Mouse (Mus musculus) forebrain, embryonic 16.5 days (tissue): Measurements from ENCODE around the gene Mob2. TPM values are rescaled to one million over a fixed set of nuclear protein-coding genes. Genes with fewer than 3 reads are reported as not detected.

ENCODE experiments used
- ATAC-seq: fragments of 200-750 bp; cut with Nextera tagmentation; 2 replicates; pipeline ENCODE4 v1.8.0; 2017; ENCODE audit warnings: mild to moderate bottlenecking, moderate library complexity
- H3K27ac ChIP-seq: fragments of 300-500 bp; sonication (generic); 2 replicates; pipeline ENCODE4 v1.5.1; 2014; ENCODE audit warnings: low read length, control low read depth
- H3K27me3 ChIP-seq: fragments of 300-500 bp; sonication (generic); replicated peaks from 2 replicates; pipeline ENCODE4 v1.6.1; 2014; ENCODE audit warnings: low read length; ENCODE audit not compliant: control insufficient read depth, insufficient read depth
- H3K36me3 ChIP-seq: fragments of 300-500 bp; sonication (generic); 2 replicates; pipeline ENCODE4 v1.6.1; 2014; ENCODE audit not compliant: control insufficient read depth, insufficient read depth
- H3K4me1 ChIP-seq: fragments of 300-500 bp; sonication (generic); replicated peaks from 2 replicates; pipeline ENCODE4 v1.6.1; 2014; ENCODE audit warnings: low read length; ENCODE audit not compliant: control insufficient read depth, insufficient read depth
- H3K4me2 ChIP-seq: fragments of 300-500 bp; sonication (generic); 2 replicates; pipeline ENCODE4 v1.6.1; 2014; ENCODE audit warnings: mild to moderate bottlenecking, low read length, control low read depth
- H3K4me3 ChIP-seq: fragments of 300-500 bp; sonication (generic); replicated peaks from 2 replicates; pipeline ENCODE4 v1.5.1; 2014; ENCODE audit warnings: mild to moderate bottlenecking, low read length, control low read depth
- H3K9ac ChIP-seq: fragments of 300-500 bp; sonication (generic); replicated peaks from 2 replicates; pipeline ENCODE4 v1.6.1; 2014; ENCODE audit warnings: low read depth, low read length, control low read depth
- H3K9me3 ChIP-seq: fragments of 300-500 bp; sonication (generic); 2 replicates; pipeline ENCODE4 v1.6.1; 2016; ENCODE audit warnings: low read length; ENCODE audit not compliant: control insufficient read depth
- WGBS: fragments of 180-500 bp; shearing (Covaris S2); extraction: QIAGEN DNeasy Blood & Tissue Kit; methylation state at CpG from one replicate; pipeline ENCODE4 v1.1.7; 2014; 5-methylcytosine and 5-hydroxymethylcytosine counted together
- microRNA-seq: library from miRNA; unstranded; fragments of <30 nt; microRNA quantifications from one replicate; pipeline ENCODE4, GENCODE M21; 2017
- polyA plus RNA-seq: library from polyadenylated mRNA; unstranded; fragments of >200 nt; fragmentation: Nextera tagmentation; extraction: Ambion mirVana; gene quantifications from 2 replicates; pipeline ENCODE4 v1.2.1, GENCODE M21; 2015

Gene Mob2
- polyA plus RNA-seq, 1 experiment from 2014 or later, result 53.2 TPM

DNA sequence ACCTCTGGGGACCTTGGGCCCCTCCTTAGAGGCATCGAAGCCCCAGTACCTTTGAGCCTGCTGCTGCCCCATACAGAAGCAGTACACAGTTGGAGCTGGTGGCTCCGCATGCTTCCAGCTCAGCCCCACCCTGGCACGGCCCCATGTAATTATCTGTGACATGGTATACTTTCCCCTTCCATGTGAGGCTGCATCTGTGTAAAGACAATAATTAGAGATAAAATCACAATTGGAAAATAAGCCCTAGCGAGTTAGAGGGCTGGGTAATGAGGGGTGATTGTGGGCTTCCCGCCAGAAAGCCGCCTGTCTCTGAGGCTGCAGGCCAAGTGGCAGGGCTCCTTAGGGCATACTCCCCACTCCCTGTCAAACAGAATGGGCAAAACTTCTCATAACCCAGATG is 82.9 kb downstream of the Mob2 start:
- H3K27ac ChIP-seq, result no peak overlapping the region
- no peak overlapping the region for H3K4me2 ChIP-seq
- no peaks in the 10 kb centered on the region for H3K36me3 ChIP-seq
- H3K9me3 ChIP-seq, result no peaks in the 10 kb centered on the region
- H3K4me1 ChIP-seq, result peaks cover 13% of the 10 kb centered on the region
- WGBS, result 26% methylated on average over 6 of the region's 6 CpGs
- ATAC-seq, result peak; percentile 82
- H3K4me3 ChIP-seq, result no peak overlapping the region
- no peak overlapping the region for H3K9ac ChIP-seq
- H3K27me3 ChIP-seq, result no peaks in the 10 kb centered on the region

DNA sequence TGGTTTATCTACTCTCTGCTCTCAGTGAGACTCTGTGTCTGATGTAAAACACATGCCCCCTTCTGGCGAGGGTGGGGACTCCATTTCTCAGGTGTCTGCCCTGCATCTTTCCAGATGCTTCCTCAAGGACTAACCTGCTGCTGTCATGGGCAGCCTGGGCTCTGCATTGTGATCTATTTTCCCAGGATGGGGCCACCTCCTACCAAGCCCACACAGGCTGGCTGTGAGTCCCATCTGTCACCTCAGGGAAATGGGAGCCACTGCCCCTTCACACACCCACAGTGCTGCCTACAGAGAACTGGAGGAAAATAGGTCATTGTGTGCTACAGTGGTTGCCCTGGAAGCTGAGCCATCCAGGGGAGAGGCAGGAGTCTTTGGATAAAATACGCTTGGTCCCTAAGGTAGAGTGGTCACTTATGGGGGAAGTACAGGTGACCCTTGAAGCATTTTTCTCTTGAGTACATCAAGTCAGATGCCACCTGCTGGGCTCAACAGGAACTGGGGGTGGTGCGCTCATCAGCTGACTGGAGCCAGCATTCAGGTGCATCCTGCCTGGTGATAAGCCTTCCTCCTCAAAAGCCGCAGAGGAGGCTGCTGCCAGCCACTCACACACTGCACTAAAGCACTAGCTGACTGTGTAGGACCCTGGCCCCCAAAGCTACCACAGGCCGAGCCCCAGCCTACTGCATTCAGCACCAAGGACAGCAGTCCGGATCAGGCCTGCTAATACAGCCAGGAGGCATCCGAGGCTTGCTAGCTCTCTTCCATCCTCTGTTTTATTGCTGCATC is 87.8 kb downstream of the Mob2 start:
- Histone ChIP-seq H3K27me3 (no peaks in the 10 kb centered on the region), H3K9ac (no peak overlapping the region), H3K27ac (no peak overlapping the region), H3K4me3 (no peak overlapping the region), H3K4me1 (peaks cover 17% of the 10 kb centered on the region), H3K9me3 (no peaks in the 10 kb centered on the region), H3K4me2 (no peak overlapping the region), H3K36me3 (no peaks in the 10 kb centered on the region)
- WGBS, result 49% methylated on average over 7 of the region's 7 CpGs
- ATAC-seq, result no peak

DNA sequence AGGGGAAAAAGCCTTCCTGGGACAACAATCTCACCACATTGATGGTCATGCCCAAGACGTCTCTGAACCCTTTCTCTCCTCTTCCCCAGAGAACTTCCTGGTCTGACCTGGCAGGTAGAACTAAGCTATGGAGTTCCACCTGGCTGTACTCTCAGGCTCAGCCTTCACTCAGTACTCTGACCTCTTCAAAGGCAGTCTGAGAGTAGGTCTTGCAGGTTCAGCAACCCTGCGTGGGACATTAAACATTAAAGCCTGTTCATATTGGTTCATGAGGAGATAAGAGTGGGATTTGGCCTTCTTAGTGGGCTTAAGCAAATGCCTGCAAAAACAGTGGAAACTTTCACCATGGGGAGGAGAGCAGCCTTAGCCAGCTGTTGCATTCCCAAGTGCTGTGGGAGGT is 94.6 kb downstream of the Mob2 start:
- H3K36me3 ChIP-seq, result no peaks in the 10 kb centered on the region
- ATAC-seq, result no peak
- 95% methylated on average over 2 of the region's 2 CpGs for WGBS
- H3K9ac ChIP-seq, result no peak overlapping the region
- no peaks in the 10 kb centered on the region for H3K27me3 ChIP-seq
- no peak overlapping the region for H3K27ac ChIP-seq
- H3K4me1 ChIP-seq, result peaks cover 28% of the 10 kb centered on the region
- no peaks in the 10 kb centered on the region for H3K9me3 ChIP-seq
- H3K4me2 ChIP-seq, result no peak overlapping the region
- H3K4me3 ChIP-seq, result no peak overlapping the region

DNA sequence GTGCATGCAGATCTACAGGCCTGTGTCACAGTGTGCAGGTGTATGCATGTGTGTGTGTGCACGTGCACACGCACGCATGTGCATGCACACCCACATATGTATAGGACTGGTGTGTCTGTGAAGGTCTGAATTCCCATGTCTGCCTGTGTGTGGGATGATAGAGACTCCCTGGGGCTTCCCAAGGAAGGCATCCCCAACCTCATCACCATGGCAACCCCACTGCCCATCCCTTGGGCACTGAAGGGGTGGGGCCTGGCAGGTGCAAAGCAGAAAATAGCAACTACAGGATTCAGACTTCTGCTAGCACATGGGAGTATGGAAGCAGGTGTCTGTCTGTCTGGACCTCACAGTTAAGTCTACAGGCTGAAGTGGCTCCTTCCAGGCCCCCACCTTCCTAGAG is 98.3 kb downstream of the Mob2 start:
- no peaks in the 10 kb centered on the region for H3K36me3 ChIP-seq
- H3K9ac ChIP-seq, result no peak overlapping the region
- H3K9me3 ChIP-seq, result no peaks in the 10 kb centered on the region
- H3K4me3 ChIP-seq, result no peak overlapping the region
- no peak overlapping the region for H3K4me2 ChIP-seq
- H3K27me3 ChIP-seq, result no peaks in the 10 kb centered on the region
- 98% methylated on average over 3 of the region's 3 CpGs for WGBS
- H3K4me1 ChIP-seq, result peaks cover 28% of the 10 kb centered on the region
- no peak overlapping the region for H3K27ac ChIP-seq
- ATAC-seq, result 0 out of 2 replicates have a peak, but pooled peaks have one; percentile 6

DNA sequence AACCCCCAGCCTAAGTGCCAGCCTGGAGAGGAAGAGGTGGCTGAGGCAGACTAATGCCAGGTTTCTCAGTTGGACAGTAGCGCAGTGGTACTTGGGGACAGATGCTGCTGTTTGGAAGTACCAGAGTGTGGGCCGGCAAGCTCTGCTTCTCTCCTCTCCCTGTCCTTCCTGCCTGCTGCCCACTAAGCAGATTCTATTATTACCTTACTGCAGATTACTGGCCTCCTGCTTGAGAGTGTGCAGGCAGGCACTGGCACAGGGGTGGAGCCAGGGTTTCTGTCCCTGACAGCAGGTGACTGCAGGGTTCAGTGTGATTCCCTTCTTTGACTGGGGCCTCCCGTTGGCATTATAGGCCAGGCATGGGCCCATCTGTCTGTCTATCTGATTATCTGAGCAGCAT is 99.4 kb downstream of the Mob2 start:
- Histone ChIP-seq H3K4me2 (no peak overlapping the region), H3K4me1 (peaks cover 39% of the 10 kb centered on the region)
- WGBS, result 69% methylated on average over 3 of the region's 3 CpGs

DNA sequence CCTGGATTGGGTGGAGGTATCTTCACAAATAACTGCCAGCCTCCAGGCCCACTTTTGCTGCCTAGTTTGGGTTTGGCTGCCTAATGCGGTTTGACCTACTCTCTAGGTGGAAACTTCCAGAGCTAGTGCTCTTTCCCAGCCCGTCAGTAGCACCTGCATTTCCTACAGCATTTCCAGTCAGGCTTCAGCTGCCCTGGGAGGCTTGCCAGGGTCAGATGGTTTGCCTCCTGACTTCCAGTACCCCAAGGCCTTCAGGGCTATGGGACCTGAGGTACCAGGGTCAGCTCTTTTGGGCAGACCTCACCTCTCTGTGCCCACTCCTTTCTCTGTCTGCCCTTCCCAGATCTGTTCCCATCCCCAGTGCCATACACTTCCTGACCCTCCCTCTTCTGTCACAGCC is 99.9 kb downstream of the Mob2 start:
- no peak overlapping the region for H3K4me3 ChIP-seq
- no peak overlapping the region for H3K9ac ChIP-seq
- H3K9me3 ChIP-seq, result no peaks in the 10 kb centered on the region
- no peaks in the 10 kb centered on the region for H3K36me3 ChIP-seq
- peaks cover 44% of the 10 kb centered on the region for H3K4me1 ChIP-seq
- H3K27ac ChIP-seq, result no peak overlapping the region
- no peak for ATAC-seq
- 82% methylated on average over 2 of the region's 2 CpGs for WGBS
- no peak overlapping the region for H3K4me2 ChIP-seq
- H3K27me3 ChIP-seq, result no peaks in the 10 kb centered on the region

More for the DNA sequence above, 99.4 kb downstream of the Mob2 start:
- Histone ChIP-seq H3K27me3 (no peaks in the 10 kb centered on the region), H3K4me3 (no peak overlapping the region), H3K9ac (no peak overlapping the region), H3K36me3 (no peaks in the 10 kb centered on the region), H3K9me3 (no peaks in the 10 kb centered on the region), H3K27ac (no peak overlapping the region)
- no peak for ATAC-seq

DNA sequence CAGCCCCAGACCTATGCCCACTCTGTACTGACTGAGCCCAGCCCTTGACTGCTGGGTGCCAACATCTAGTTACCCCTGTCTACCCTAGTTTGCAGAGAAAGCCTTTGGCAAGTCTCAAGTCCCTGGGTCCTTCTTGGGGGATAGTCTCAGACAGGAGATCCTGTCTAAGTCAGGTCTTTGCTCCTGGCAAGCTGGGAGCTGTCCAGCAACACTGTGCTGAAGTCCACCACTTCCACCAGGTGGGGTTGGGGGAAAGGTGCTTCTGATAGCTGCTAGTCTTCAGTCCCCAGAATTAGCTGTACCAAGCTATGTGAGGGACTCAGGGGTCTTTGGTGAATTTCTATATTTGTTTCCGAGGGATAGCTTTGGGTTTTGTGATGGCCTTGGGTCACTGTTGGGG is 101.7 kb downstream of the Mob2 start:
- Histone ChIP-seq H3K4me1 (peaks cover 61% of the 10 kb centered on the region), H3K9me3 (no peaks in the 10 kb centered on the region), H3K4me3 (no peak overlapping the region), H3K27ac (no peak overlapping the region), H3K9ac (no peak overlapping the region), H3K27me3 (no peaks in the 10 kb centered on the region), H3K4me2 (no peak overlapping the region), H3K36me3 (no peaks in the 10 kb centered on the region)
- 76% methylated on average over 1 of the region's 1 CpGs for WGBS
- no peak for ATAC-seq

Small RNA genes lying within 50 kb of the gene (microRNA-seq; reads per million reads assigned to microRNA genes)
- 1.0 reads per million for gene Mir3104

Other genes starting within 250 kb of the Mob2 start
- 0.02 and 0.08 TPM in 2 replicates for gene Muc5b, start 222.0 kb downstream of the Mob2 start, polyA plus RNA-seq
- 96.0 and 101 TPM in 2 replicates for gene Tollip, start 142.6 kb downstream of the Mob2 start, polyA plus RNA-seq
- 22.7 and 26.5 TPM in 2 replicates for gene Brsk2, start 111.3 kb downstream of the Mob2 start, polyA plus RNA-seq
- gene Dusp8, start 34.8 kb upstream of the Mob2 start, polyA plus RNA-seq, result 84.9 and 98.7 TPM in 2 replicates
- gene Gm45618, start 59.7 kb upstream of the Mob2 start, polyA plus RNA-seq, result 0.34 TPM in 1 of 2 replicates, not detected in the other
- not detected in 2 replicates for gene Gm39115, start 75.0 kb upstream of the Mob2 start, polyA plus RNA-seq
- not detected in 2 replicates for gene Gm45337, start 83.5 kb upstream of the Mob2 start, polyA plus RNA-seq
- gene Gm29735, start 96.0 kb upstream of the Mob2 start, polyA plus RNA-seq, result not detected in 2 replicates
- not detected in 2 replicates for gene Gm4553, start 104.7 kb upstream of the Mob2 start, polyA plus RNA-seq
- not detected in 2 replicates for gene Krtap5-2, start 114.9 kb upstream of the Mob2 start, polyA plus RNA-seq
- gene Gm10153, start 129.3 kb upstream of the Mob2 start, polyA plus RNA-seq, result not detected in 2 replicates
- not detected in 2 replicates for gene Krtap5-3, start 140.3 kb upstream of the Mob2 start, polyA plus RNA-seq
- gene Gm7579, start 150.8 kb upstream of the Mob2 start, polyA plus RNA-seq, result not detected in 2 replicates
- not detected in 2 replicates for gene Krtap5-5, start 168.9 kb upstream of the Mob2 start, polyA plus RNA-seq
- gene Gm40460, start 180.0 kb upstream of the Mob2 start, polyA plus RNA-seq, result not detected in 2 replicates
- not detected in 2 replicates for gene Gm2431, start 197.3 kb upstream of the Mob2 start, polyA plus RNA-seq
- not detected in 2 replicates for gene Gm4559, start 213.3 kb upstream of the Mob2 start, polyA plus RNA-seq
- gene Krtap5-1, start 236.1 kb upstream of the Mob2 start, polyA plus RNA-seq, result not detected in 2 replicates
- not detected in 2 replicates for gene Krtap5-4, start 242.5 kb upstream of the Mob2 start, polyA plus RNA-seq